Mouse (Mus musculus) myocyte (in vitro differentiated cells): ENCODE measurements around the gene Dnah8. TPM values are rescaled to one million over a fixed set of nuclear protein-coding genes. Genes with fewer than 3 reads are reported as not detected.

Source experiments
- H3K27me3 ChIP-seq: one replicate; pipeline ENCODE4 v1.6.1; 2011; ENCODE audit not compliant: control insufficient read depth, insufficient read depth, insufficient read length
- H3K36me3 ChIP-seq: one replicate; pipeline ENCODE4 v1.6.1; 2011; ENCODE audit not compliant: control insufficient read depth, insufficient read depth
- H3K4me2 ChIP-seq: one replicate; pipeline ENCODE4 v1.6.1; 2011; ENCODE audit warnings: low read depth, control low read depth
- H3K4me3 ChIP-seq: one replicate; pipeline ENCODE4 v1.5.1; 2011; ENCODE audit warnings: mild to moderate bottlenecking, control low read depth, moderate library complexity
- H3K79me2 ChIP-seq: one replicate; pipeline ENCODE4 v1.6.1; 2011; ENCODE audit not compliant: control insufficient read depth, insufficient read depth
- H3ac ChIP-seq: one replicate; pipeline ENCODE4 v1.6.1; 2011; ENCODE audit not compliant: control insufficient read depth, insufficient read length
- CEBPB ChIP-seq: IDR thresholded peaks from 2 replicates; pipeline ENCODE4 v1.6.1; 2011; ENCODE audit warnings: mild to moderate bottlenecking, moderate library complexity; ENCODE audit not compliant: poor library complexity, insufficient read depth, severe bottlenecking
- E2F4 ChIP-seq: IDR thresholded peaks from one replicate; pipeline ENCODE4 v1.6.1; 2011; ENCODE audit warnings: mild to moderate bottlenecking, control low read depth, moderate library complexity; ENCODE audit not compliant: insufficient read depth
- MAX ChIP-seq: IDR thresholded peaks from one replicate; pipeline ENCODE4 v1.6.1; 2011; ENCODE audit warnings: low read depth, mild to moderate bottlenecking, control low read depth
- MYOD1 ChIP-seq, 3 experiments: IDR thresholded peaks; one replicate each; pipeline ENCODE4 v1.6.1; 2011; ENCODE audit warnings: control low read depth in 2 of 3, low read depth in 2 of 3, mild to moderate bottlenecking in 2 of 3, moderate library complexity in 1 of 3; ENCODE audit not compliant: insufficient read length in 2 of 3, control insufficient read depth in 1 of 3
- MYOG ChIP-seq, 3 experiments: IDR thresholded peaks; one replicate each; pipeline ENCODE4 v1.6.1; 2011; ENCODE audit warnings: control low read depth in 2 of 3, low read depth in 2 of 3, mild to moderate bottlenecking in 2 of 3; ENCODE audit not compliant: insufficient read length in 2 of 3, control insufficient read depth in 1 of 3, insufficient read depth in 1 of 3
- POLR2A ChIP-seq: IDR thresholded peaks from one replicate; pipeline ENCODE4 v1.6.1; 2011; ENCODE audit warnings: low read depth, mild to moderate bottlenecking, control low read depth, moderate library complexity; ENCODE audit not compliant: insufficient read length
- POLR2AphosphoS2 ChIP-seq: IDR thresholded peaks from one replicate; pipeline ENCODE4 v1.6.1; 2011; ENCODE audit warnings: low read depth, control low read depth; ENCODE audit not compliant: insufficient read length
- REST ChIP-seq: IDR thresholded peaks from one replicate; pipeline ENCODE4 v1.6.1; 2011; ENCODE audit warnings: mild to moderate bottlenecking, control low read depth, moderate library complexity; ENCODE audit not compliant: insufficient read depth, insufficient read length
- SRF ChIP-seq: IDR thresholded peaks from one replicate; pipeline ENCODE4 v1.6.1; 2011; ENCODE audit warnings: low read depth; ENCODE audit not compliant: control insufficient read depth, insufficient read length
- TCF12 ChIP-seq: IDR thresholded peaks from one replicate; pipeline ENCODE4 v1.6.1; 2011; ENCODE audit warnings: mild to moderate bottlenecking, control low read depth; ENCODE audit not compliant: poor library complexity, insufficient read depth, severe bottlenecking
- TCF3 ChIP-seq: IDR thresholded peaks from one replicate; pipeline ENCODE4 v1.6.1; 2011; ENCODE audit warnings: low read depth, control low read depth; ENCODE audit not compliant: insufficient read length
- USF1 ChIP-seq: IDR thresholded peaks from one replicate; pipeline ENCODE4 v1.6.1; 2011; ENCODE audit warnings: low read depth, mild to moderate bottlenecking, control low read depth, moderate library complexity
- polyA plus RNA-seq: library from polyadenylated mRNA; unstranded; fragments of >200 nt; fragmentation: generic; extraction: Trizol; gene quantifications from one replicate; pipeline ENCODE4 v1.2.1, GENCODE M21; 2012; ENCODE audit warnings: missing spikeins

Gene Dnah8
- polyA plus RNA-seq, 1 experiment, result 0.08 TPM

DNA sequence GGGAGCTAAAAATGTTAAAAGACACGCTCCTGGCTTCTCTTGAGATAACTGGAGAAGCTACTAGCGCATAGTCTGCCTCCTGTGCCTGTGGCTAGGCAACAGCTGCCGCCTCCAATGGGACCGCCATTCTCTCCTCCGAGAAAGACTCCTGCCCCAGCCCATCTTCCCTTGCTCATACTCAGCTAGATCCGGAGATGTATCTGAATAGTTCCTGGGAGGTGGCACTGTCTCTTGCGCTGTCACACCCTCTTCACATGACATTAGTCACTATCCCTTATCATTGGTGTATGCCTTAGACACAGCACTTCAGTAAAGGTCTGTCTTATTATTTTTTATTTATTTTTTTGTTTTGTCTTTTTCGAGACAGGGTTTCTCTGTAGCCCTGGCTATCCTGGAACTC, 140.1 kb downstream of the Dnah8 start:
- no peak overlapping the region for H3K4me2 ChIP-seq
- H3K27me3 ChIP-seq, result no peaks in the 10 kb centered on the region
- H3K4me3 ChIP-seq, result no peak overlapping the region
- H3K79me2 ChIP-seq, result no peaks in the 10 kb centered on the region
- no peaks in the 10 kb centered on the region for H3K36me3 ChIP-seq
- H3ac ChIP-seq, result no peak overlapping the region
- TF ChIP-seq MYOG (IDR thresholded peaks at IDR 0.05; ENCODE audit: control insufficient read depth in 1 of 3, insufficient read depth in 1 of 3, insufficient read length in 2 of 3, low read depth in 2 of 3), result no peak
- no peak for TF ChIP-seq CEBPB
- TF ChIP-seq POLR2AphosphoS2, result no peak
- no peak for TF ChIP-seq TCF12
- no peak for TF ChIP-seq POLR2A

DNA sequence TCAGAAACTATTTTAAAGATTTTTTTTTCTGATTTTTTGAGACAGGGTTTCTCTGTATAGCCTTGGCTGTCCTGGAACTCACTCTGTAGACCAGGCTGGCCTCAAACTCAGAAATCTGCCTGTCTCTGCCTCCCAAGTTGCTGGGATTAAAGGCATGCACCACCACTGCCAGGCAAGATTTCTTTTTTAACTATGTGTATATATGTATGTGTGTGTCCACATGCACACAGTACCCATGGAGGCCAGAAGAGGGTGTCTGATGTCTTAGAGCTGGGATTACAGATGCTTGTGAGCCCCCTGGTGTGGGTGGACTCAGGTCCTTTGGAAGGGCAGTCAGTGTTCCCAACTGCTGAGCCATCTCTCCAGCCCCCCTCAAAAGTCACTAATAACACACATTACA, 150.3 kb downstream of the Dnah8 start:
- H3K36me3 ChIP-seq, result no peaks in the 10 kb centered on the region
- H3K79me2 ChIP-seq, result no peaks in the 10 kb centered on the region
- no peaks in the 10 kb centered on the region for H3K27me3 ChIP-seq
- no peak overlapping the region for H3ac ChIP-seq
- no peak overlapping the region for H3K4me3 ChIP-seq
- no peak overlapping the region for H3K4me2 ChIP-seq
- TF ChIP-seq E2F4 (no peak), POLR2AphosphoS2 (no peak), TCF3 (no peak), MYOD1 (IDR thresholded peaks at IDR 0.05; ENCODE audit: control insufficient read depth in 1 of 3, insufficient read length in 2 of 3, low read depth in 2 of 3) (no peak), SRF (no peak), CEBPB (no peak), MAX (no peak), MYOG (IDR thresholded peaks at IDR 0.05; ENCODE audit: control insufficient read depth in 1 of 3, insufficient read depth in 1 of 3, insufficient read length in 2 of 3, low read depth in 2 of 3) (no peak), TCF12 (no peak), REST (no peak), POLR2A (no peak), USF1 (no peak)

GRCm38 (mm10) chr17:30775096-30775495, 150.9 kb downstream of the Dnah8 start:
- Histone ChIP-seq H3K79me2 (no peaks in the 10 kb centered on the region), H3K36me3 (no peaks in the 10 kb centered on the region), H3K27me3 (no peaks in the 10 kb centered on the region), H3K4me3 (no peak overlapping the region), H3K4me2 (no peak overlapping the region), H3ac (no peak overlapping the region)
- TF ChIP-seq USF1 (no peak), CEBPB (no peak), REST (no peak)

DNA sequence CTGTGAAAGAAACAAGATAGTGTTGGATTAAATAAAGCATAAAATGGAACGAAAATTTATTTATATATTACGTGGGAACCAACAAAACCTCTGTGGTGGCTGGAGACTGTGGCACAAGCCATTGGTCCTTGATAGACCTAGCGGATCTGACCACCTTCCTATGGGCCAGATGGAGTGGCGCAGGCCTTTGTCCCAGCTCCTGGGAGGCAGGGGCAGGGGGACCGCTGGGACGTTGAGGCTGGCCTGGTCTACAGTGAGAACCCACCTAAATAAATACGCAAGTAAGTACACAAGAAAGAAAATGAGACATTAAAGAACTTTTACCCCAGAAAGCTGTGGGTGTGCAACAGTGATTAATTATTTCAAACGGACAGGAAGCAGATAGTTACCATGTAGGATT, 156.9 kb downstream of the Dnah8 start:
- Histone ChIP-seq H3K4me3 (no peak overlapping the region), H3ac (no peak overlapping the region), H3K4me2 (no peak overlapping the region), H3K27me3 (peaks cover 23% of the 10 kb centered on the region), H3K36me3 (no peaks in the 10 kb centered on the region), H3K79me2 (no peaks in the 10 kb centered on the region)
- TF ChIP-seq REST (no peak), CEBPB (no peak), MYOD1 (IDR thresholded peaks at IDR 0.05; ENCODE audit: control insufficient read depth in 1 of 3, insufficient read length in 2 of 3, low read depth in 2 of 3) (no peak), MAX (no peak), MYOG (IDR thresholded peaks at IDR 0.05; ENCODE audit: control insufficient read depth in 1 of 3, insufficient read depth in 1 of 3, insufficient read length in 2 of 3, low read depth in 2 of 3) (no peak), POLR2AphosphoS2 (no peak), USF1 (no peak), POLR2A (no peak), TCF3 (no peak), TCF12 (no peak), E2F4 (no peak), SRF (no peak)

DNA sequence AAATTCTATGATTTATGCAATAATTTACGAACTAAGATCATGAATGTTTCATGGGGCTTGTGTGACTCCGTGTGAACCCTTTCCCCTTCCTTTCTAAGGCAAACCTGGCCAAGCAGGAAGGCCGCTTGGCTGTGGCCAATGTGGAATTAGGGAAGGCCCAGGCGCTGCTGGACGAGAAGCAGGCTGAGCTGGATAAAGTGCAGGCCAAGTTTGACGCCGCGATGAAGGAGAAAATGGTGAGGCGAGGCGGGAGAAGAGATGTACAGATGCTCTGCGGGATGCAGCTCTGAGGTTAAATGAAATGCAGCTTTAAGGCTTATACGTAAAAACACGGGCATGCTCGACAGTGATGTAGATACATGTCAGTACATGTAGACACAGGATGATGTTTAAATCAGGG, 158.1 kb downstream of the Dnah8 start:
- Histone ChIP-seq H3K4me2 (no peak overlapping the region), H3K79me2 (no peaks in the 10 kb centered on the region), H3K4me3 (no peak overlapping the region), H3K36me3 (no peaks in the 10 kb centered on the region), H3ac (no peak overlapping the region), H3K27me3 (peaks cover 28% of the 10 kb centered on the region)
- no peak for TF ChIP-seq MYOG (IDR thresholded peaks at IDR 0.05; ENCODE audit: control insufficient read depth in 1 of 3, insufficient read depth in 1 of 3, insufficient read length in 2 of 3, low read depth in 2 of 3)
- no peak for TF ChIP-seq REST
- no peak for TF ChIP-seq E2F4
- TF ChIP-seq MYOD1 (IDR thresholded peaks at IDR 0.05; ENCODE audit: control insufficient read depth in 1 of 3, insufficient read length in 2 of 3, low read depth in 2 of 3), result no peak
- TF ChIP-seq TCF12, result no peak
- TF ChIP-seq POLR2AphosphoS2, result no peak
- no peak for TF ChIP-seq TCF3
